Mouse (Mus musculus) ovary, postnatal 36 days (tissue): ENCODE data around the gene Smok3c.
"Not testable (repeated sequence)": the region's sequence is repeated elsewhere in the genome, so short reads cannot be mapped to it uniquely, and the experiment has no call there.

Source experiments
- DNase-seq: peaks from one replicate; pipeline ENCODE4 v3.0.0; 2022; ENCODE audit warnings: low spot score, mixed read lengths

Smok3c gene

GRCm38 (mm10) chr5:138104976-138105375 lies 52.0 kb downstream of the Smok3c start:
- DNase-seq = no peak

GRCm38 (mm10) chr5:138107130-138107529 lies 54.1 kb downstream of the Smok3c start:
- no peak for DNase-seq

DNA sequence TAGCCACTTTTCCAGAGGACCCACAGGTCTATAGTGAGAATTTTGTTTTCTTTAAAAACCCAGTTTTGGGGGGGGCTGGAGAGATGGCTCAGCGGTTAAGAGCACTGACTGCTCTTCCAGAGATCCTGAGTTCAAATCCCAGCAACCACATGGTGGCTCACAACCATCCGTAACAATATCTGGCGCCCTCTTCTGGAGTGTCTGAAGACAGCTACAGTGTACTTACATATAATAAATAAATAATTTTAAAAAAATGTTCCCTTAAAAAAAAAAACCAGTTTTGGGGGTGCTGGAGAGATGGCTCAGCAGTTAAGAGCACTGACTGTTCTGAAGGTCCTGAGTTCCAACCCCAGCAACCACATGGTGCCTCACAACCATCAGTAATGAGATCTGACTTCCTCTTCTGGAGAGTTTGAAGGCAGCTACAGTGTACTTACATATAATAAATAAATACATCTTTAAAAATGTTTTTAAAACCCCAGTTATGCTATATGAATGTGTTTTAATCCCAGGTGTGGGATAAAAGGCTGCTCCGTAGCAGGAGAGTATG lies 56.9 kb downstream of the Smok3c start:
- DNase-seq = not testable (repeated sequence)
